Mouse (Mus musculus) embryonic stem cell, embryonic (primary cell): ENCODE measurements around the gene Gm49661.

ENCODE experiments used
- CTCF ChIA-PET, 4 experiments: fragments of 300-600 bp in 2 of 4; fragments of 350-600 bp in 2 of 4; sonication (Branson Sonifier 250); formaldehyde crosslinking; loops; one replicate each; lab custom pipeline; 2022; ENCODE audit warnings: inconsistent platforms in 2 of 4; lab: Charles Lee
- POLR2A ChIA-PET, 4 experiments: fragments of 300-600 bp in 2 of 4; fragments of 350-600 bp in 2 of 4; sonication (Branson Sonifier 250); formaldehyde crosslinking; loops; one replicate each; lab custom pipeline; 2022; ENCODE audit warnings: antibody characterized with exemption in 4 of 4, inconsistent platforms in 1 of 4; lab: Charles Lee

The Gm49661 gene

DNA sequence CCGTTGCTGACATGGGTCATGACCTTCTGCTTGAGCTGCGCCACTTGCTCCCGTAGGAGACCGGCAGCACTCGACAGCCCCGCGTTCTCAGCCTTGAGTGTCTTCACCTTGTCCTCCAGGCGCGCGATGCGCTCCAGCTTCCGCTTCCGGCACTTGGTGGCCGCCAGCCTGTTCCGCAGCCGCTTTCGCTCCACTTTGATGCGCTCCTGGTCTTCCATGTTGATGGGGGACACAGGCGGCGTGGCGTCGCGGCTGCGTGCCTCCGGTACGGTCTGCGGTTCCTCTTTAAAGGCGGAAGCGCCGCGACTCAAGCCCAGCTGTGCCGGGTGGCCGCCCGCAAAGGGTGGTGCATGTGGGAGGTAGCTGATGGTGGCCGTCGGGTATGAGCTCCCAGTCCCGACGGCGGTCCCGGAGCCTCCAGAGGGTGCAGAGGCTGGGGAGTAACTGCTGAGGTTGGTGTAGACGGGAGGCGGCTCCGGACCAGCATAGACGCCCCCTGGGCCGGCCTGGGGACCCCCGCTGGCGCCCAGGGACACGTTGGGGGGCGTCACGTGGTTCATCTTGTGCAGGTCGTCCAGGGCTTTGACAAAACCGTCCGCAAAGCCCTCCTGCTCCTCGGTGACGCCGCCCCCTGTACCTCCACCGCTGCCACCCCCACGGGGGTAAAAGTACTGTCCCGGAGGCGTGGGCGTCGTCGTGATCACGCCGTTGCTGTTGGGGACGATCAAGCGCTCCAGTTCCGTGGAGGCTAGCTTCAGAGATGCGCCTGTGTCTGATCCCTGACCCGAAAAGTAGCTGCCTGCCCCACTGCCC lies 8.4 kb upstream of the Gm49661 start:
- CTCF ChIA-PET, result interaction anchor here (0.5 to 10.4 kb wide), 20 partner anchors 10 to 162 kb away, joined by 3 to 250 read pairs (median 6); partner anchors contain the start of gene Hook2 (in 2 of the 4)
- POLR2A ChIA-PET, result interaction anchor here (0.6 to 30.0 kb wide), 85 partner anchors 5 to 1392 kb away, joined by 3 to 992 read pairs (median 9); partner anchors contain the start of genes Dhps (in 4 of the 4), Asna1 (in 3 of the 4), Hook2 (in 3 of the 4) and Tnpo2 (in 3 of the 4)

DNA sequence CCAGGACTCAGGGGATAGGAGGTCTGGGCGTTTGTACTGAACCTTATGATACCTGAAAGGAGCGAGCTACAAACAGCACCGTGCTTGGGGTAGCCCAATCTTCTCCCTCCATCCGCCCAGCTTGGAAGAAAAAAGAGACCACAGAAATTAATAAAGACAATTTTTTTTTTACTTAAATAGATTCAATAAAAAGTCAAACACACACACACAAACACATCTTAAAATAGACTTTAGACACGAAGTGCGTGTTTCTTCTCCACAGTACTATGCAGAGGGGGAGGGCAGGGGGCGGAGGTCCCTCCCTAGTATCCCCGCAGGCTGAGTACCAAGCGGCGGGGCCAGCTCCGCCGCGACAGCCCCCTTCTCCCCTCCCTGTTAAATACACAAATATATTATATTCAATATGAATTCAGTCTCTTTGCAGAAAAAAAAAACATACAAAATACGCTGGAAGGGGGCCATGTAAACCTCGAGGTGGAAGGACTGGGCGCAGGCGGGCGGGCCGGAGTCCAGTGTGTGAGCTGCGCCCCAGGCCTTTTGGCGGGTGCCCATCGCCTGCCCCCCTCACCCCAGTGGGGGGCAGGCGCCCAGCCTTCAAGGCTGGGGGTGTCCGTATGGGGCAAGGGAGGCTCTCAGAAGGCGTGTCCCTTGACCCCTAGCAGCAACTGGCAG lies 7.7 kb upstream of the Gm49661 start:
- CTCF ChIA-PET, result interaction anchor here (0.5 to 10.4 kb wide), 38 partner anchors 8 to 506 kb away, joined by 3 to 250 read pairs (median 7); partner anchors contain the start of genes Hook2 (in 3 of the 4), Nacc1 (in 1 of the 4), Tnpo2 (in 1 of the 4) and Trir (in 1 of the 4)
- POLR2A ChIA-PET, result interaction anchor here (0.6 to 30.0 kb wide), 113 partner anchors 4 to 910 kb away, joined by 3 to 992 read pairs (median 9); partner anchors contain the start of genes Hook2 (in 4 of the 4), Asna1 (in 3 of the 4), Calr (in 3 of the 4) and Dhps (in 3 of the 4)

DNA sequence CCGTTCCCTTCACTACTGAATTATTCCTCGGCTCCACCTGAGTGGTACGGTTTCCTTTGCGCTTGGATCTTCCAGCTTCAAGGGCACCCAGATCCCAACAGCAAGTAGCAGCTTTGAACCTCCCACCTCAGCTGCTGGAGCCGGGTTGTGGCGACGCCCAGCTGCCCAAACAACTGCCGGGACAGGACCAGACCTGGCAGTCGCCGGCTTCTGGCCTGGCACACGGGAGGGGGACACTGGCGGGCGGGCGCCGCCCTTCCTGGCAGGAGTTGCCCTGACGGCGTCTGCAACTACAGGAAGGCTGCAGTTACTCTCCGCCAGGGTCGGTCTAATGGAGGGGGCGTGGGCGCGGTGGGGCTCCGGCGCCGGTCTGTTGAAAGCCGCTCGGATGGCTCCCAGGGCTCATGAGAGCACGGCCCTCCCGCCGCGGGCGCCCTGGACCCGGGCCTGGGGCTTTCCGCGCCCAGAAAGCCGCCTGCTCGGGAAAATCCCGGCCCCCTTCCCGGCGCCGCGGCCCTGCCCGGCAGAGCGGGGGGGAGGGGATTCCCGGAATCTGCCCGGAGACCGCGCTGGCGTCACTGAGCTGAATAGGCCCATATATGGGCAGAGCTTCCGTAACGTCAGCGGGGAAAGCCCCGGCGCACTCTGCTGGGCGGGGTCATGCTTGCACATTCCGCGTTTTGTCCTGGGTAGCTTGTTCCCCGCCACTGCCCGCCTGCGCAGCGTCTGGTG lies 7.0 kb upstream of the Gm49661 start:
- POLR2A ChIA-PET, result interaction anchor here (0.5 to 30.0 kb wide), 116 partner anchors 4 to 910 kb away, joined by 3 to 992 read pairs (median 8); partner anchors contain the start of genes Hook2 (in 4 of the 4), Asna1 (in 3 of the 4), Calr (in 3 of the 4) and Dhps (in 3 of the 4)
- CTCF ChIA-PET, result interaction anchor here (0.6 to 10.4 kb wide), 52 partner anchors 9 to 506 kb away, joined by 3 to 250 read pairs (median 6); partner anchors contain the start of genes Hook2 (in 3 of the 4), Tnpo2 (in 2 of the 4), Trir (in 2 of the 4) and Dnase2a (in 1 of the 4)

- CTCF ChIA-PET, result interaction anchor here (0.6 to 10.4 kb wide), 54 partner anchors 9 to 507 kb away, joined by 3 to 250 read pairs (median 5); partner anchors contain the start of genes Hook2 (in 3 of the 4), Tnpo2 (in 2 of the 4), Dnase2a (in 1 of the 4) and Nacc1 (in 1 of the 4)
- POLR2A ChIA-PET, result interaction anchor here (0.5 to 30.0 kb wide), 89 partner anchors 3 to 448 kb away, joined by 3 to 992 read pairs (median 10); partner anchors contain the start of genes Hook2 (in 4 of the 4), Asna1 (in 3 of the 4), Dhps (in 3 of the 4) and Tnpo2 (in 3 of the 4)
These were observed 6.2 kb upstream of the Gm49661 start for GRCm38 (mm10) chr8:84975434-84975833.

GRCm38 (mm10) chr8:84974543-84975142 lies 5.4 kb upstream of the Gm49661 start:
- POLR2A ChIA-PET, result interaction anchor here (0.5 to 30.0 kb wide), 55 partner anchors 2 to 442 kb away, joined by 3 to 992 read pairs (median 8); partner anchors contain the start of genes Hook2 (in 4 of the 4), Dhps (in 3 of the 4), Trir (in 3 of the 4) and Asna1 (in 2 of the 4)
- CTCF ChIA-PET, result interaction anchor here (0.5 to 10.4 kb wide), 47 partner anchors 8 to 482 kb away, joined by 3 to 250 read pairs (median 5); partner anchors contain the start of genes Hook2 (in 3 of the 4), Tnpo2 (in 2 of the 4) and Man2b1 (in 1 of the 4)

DNA sequence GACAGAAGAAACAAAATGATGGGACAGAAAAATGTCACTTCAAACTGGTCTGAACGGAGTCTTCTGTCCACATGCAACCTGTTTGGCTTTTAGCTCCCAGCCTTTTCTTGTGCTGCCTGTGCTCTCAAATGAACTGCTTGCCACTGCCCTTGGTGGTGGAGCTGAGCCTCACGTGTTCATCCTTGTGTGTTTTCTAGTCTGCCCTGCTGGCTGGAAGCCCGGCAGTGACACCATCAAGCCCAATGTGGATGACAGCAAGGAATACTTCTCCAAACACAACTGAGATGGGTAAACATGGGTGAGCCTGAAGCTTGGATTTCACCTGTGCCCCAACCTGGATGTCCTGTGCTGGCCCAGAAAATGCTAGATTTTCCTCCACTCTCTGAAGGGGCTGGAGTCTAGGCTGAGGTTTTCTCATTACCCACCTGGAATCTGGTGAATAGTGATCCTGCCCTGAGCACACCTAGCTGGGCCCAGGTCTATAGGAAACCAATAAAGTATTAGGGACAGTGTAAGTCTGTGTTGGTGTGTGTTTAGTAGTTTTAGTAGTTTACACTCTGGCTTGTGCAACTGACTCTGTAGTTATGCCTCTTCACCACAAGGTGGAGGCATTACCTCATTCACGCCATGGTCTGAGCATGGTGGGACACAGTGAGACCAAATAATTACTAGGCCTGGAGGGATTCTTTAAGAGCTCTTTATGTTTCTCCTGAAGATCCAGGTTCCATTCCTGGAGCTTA lies 4.7 kb upstream of the Gm49661 start:
- ChIA-PET POLR2A (interaction anchor here (0.5 to 30.0 kb wide), 44 partner anchors 1 to 442 kb away, joined by 3 to 992 read pairs (median 10); partner anchors contain the start of genes Hook2 (in 4 of the 4), Dhps (in 3 of the 4), Trir (in 3 of the 4) and Asna1 (in 2 of the 4)), CTCF (interaction anchor here (0.5 to 10.4 kb wide), 41 partner anchors 7 to 1612 kb away, joined by 3 to 250 read pairs (median 5); partner anchors contain the start of genes Hook2 (in 3 of the 4), Tnpo2 (in 2 of the 4) and Man2b1 (in 1 of the 4))

DNA sequence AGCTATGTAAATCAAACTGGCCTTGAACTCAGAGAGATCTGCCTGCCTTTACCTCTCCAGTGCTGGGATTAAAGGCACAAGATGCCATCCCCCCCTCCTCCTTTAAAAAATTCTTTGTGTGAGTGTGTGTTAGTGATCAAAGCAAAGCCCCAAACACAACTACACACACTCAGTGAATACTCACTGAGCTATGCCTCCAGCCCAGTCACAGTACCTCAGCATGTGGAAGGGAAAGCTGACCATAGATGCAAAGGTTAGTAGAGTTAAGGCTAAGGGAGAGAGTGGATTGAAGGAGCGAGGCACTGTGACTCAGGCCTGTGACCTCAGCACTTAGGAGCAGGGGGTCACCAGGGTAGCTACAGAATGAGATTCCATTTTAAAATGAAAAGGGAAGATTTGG lies 3.8 kb upstream of the Gm49661 start:
- ChIA-PET POLR2A (interaction anchor here (0.6 to 30.0 kb wide), 17 partner anchors 2 to 126 kb away, joined by 3 to 992 read pairs (median 74); partner anchors contain the start of genes Dhps (in 2 of the 4), Hook2 (in 2 of the 4), Junb (in 2 of the 4) and Tnpo2 (in 2 of the 4)), CTCF (interaction anchor here in 2 of 4 experiments (0.7 to 10.4 kb wide), 7 partner anchors 15 to 484 kb away, joined by 3 to 250 read pairs (median 74); partner anchors contain the start of gene Hook2 (in 2 of the 2))

GRCm38 (mm10) chr8:84970913-84971312 lies 1.7 kb upstream of the Gm49661 start:
- ChIA-PET CTCF (interaction anchor here in 1 of 4 experiments (1.1 kb wide), 1 partner anchor 19 kb away, joined by 3 read pairs; the partner anchor contains the start of gene Hook2), POLR2A (interaction anchor here in 3 of 4 experiments (0.6 to 30.0 kb wide), 17 partner anchors 10 to 840 kb away, joined by 3 to 992 read pairs (median 5); partner anchors contain the start of genes Hook2 (in 2 of the 3), Junb (in 2 of the 3), Tnpo2 (in 2 of the 3) and Calr (in 1 of the 3))

DNA sequence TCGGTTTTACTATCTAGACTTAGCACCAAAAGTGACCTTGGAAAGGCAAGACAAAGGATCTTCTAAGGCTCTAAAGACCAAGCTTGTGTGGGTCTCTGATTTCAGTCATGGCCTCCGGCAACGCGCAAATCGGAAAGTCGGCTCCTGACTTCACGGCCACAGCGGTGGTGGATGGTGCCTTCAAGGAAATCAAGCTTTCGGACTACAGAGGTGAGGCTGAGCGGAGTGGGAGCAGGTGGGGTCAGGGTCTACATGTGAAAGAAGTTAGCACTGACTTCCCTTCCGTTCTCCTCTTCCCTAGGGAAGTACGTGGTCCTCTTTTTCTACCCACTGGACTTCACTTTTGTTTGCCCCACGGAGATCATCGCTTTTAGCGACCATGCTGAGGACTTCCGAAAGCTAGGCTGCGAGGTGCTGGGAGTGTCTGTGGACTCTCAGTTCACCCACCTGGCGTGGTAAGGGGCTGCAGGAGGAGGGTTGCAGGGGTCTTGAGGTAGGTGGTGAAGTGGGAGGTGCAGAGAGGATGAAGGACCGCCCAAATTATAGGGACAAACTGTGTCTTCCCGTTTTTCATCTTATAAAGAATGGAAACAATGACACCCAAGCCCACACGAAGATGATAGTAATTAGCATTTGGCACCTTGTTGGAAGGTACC lies 1.0 kb upstream of the Gm49661 start:
- ChIA-PET CTCF (interaction anchor here in 1 of 4 experiments (0.9 to 1.1 kb wide), 2 partner anchors 20 to 28 kb away, joined by 3 read pairs; partner anchors contain the start of gene Hook2), POLR2A (interaction anchor here in 3 of 4 experiments (0.6 to 30.0 kb wide), 34 partner anchors 9 to 123 kb away, joined by 3 to 992 read pairs (median 4); partner anchors contain the start of genes Junb (in 3 of the 3), Tnpo2 (in 3 of the 3), Calr (in 2 of the 3) and Dhps (in 2 of the 3))

- ChIA-PET CTCF (interaction anchor here (0.5 to 2.2 kb wide), 8 partner anchors 12 to 579 kb away, joined by 3 to 8 read pairs (median 4); partner anchors contain the start of gene Hook2 (in 1 of the 4)), POLR2A (interaction anchor here (0.6 to 30.0 kb wide), 37 partner anchors 11 to 332 kb away, joined by 3 to 992 read pairs (median 4); partner anchors contain the start of genes Junb (in 3 of the 4), Dhps (in 2 of the 4), Hook2 (in 2 of the 4) and Tnpo2 (in 2 of the 4))
These were observed 583 bp downstream of the Gm49661 start for GRCm38 (mm10) chr8:84968650-84969049.

DNA sequence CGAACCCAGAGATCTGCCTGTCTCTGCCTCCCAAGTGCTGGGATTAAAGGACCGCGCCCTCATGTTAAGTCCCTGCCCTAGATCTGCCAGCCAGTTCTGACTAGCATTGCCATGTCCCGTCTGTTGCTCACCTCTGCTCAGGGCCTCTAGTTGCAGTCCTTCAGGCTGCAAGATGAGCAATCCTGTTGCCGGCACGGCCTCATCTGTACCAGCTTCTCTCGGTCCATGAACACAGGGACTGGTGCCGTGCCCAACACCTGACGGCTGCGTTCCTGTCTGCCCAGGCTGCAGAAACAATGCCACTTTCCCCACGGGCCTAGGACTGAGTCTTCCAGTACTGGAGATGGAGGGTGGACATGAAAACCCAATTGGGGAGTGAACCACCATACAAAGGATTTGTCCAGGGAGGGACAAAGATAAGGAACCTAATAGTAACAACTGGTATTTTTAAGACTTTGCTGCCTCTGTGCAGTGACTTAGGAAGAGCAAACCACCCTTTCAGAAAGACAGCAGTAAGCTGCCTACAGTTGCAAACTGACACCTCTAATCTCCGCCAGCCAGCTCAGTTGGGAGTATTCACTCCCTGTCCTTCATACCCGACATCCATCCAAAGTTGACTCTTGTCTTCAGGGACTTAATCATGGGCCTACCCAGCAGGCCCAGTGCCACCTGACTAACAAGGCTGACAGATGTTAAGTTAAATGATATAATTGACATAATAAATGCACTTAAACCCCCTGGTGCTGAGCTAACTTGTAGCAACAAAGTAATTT lies 1.5 kb downstream of the Gm49661 start:
- CTCF ChIA-PET, result interaction anchor here (0.7 to 2.8 kb wide), 12 partner anchors 8 to 152 kb away, joined by 3 to 34 read pairs (median 4); partner anchors contain the start of genes Hook2 (in 1 of the 4) and Junb (in 1 of the 4)
- POLR2A ChIA-PET, result interaction anchor here in 3 of 4 experiments (0.6 to 30.0 kb wide), 37 partner anchors 11 to 310 kb away, joined by 3 to 992 read pairs (median 5); partner anchors contain the start of genes Tnpo2 (in 3 of the 3), Dhps (in 2 of the 3), Hook2 (in 2 of the 3) and Junb (in 2 of the 3)

DNA sequence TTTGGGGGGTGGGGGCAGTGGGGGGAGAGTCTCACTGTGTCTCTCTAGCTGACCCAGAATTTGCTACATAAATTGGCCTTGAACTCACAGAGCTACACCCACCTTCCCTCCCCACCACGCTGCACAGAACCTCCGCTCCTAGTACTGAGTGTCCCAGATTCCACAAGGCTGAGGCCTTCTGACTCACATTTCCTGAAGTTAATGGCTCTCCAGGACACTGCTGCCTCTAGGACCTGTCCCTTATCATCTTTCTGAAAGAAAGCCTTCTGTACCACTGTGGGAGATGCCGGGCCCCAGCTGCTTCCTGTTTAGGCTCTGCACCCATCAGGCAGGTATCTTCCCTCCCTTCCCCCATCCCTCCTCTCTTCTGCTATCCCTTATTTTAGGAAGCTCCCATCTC lies 2.6 kb downstream of the Gm49661 start:
- ChIA-PET POLR2A (interaction anchor here (0.6 to 30.0 kb wide), 69 partner anchors 9 to 412 kb away, joined by 3 to 992 read pairs (median 4); partner anchors contain the start of genes Calr (in 3 of the 4), Dhps (in 3 of the 4), Hook2 (in 2 of the 4) and Junb (in 2 of the 4)), CTCF (interaction anchor here in 3 of 4 experiments (0.5 to 2.8 kb wide), 20 partner anchors 8 to 151 kb away, joined by 3 to 34 read pairs (median 4); partner anchors contain the start of genes Hook2 (in 1 of the 3) and Junb (in 1 of the 3))
